Mouse (Mus musculus) brain, embryonic 14.5 days (tissue): Measurements from ENCODE around the gene Ppp1r37.

Source experiments
- CTCF ChIP-seq: fragments of 200-500 bp; IDR thresholded peaks from 2 replicates; pipeline ENCODE4 v1.5.1; 2012; ENCODE audit warnings: inconsistent platforms, mild to moderate bottlenecking, moderate library complexity, borderline replicate concordance; ENCODE audit not compliant: insufficient read depth, insufficient read length; ENCODE audit errors: extremely low read depth
- POLR2A ChIP-seq: fragments of 200-500 bp; IDR thresholded peaks from 2 replicates; pipeline ENCODE4 v1.6.1; 2012; ENCODE audit warnings: mild to moderate bottlenecking, inconsistent platforms, borderline replicate concordance; ENCODE audit not compliant: poor library complexity, insufficient read depth, insufficient read length, severe bottlenecking; ENCODE audit errors: extremely low read depth

GRCm38 (mm10) chr7:19495521-19496213, 67.2 kb downstream of the Ppp1r37 start:
- TF ChIP-seq CTCF = no peak
- TF ChIP-seq POLR2A = no peak
